Mouse (Mus musculus) midbrain, embryonic 13.5 days (tissue): ENCODE measurements around the gene Gpn2. TPM values are rescaled to one million over a fixed set of nuclear protein-coding genes. Genes with fewer than 3 reads are reported as not detected.

Experiments used
- ATAC-seq: fragments of 200-750 bp; cut with Nextera tagmentation; 2 replicates; pipeline ENCODE4 v1.8.0; 2017; ENCODE audit warnings: mild to moderate bottlenecking, moderate TSS enrichment, moderate library complexity
- H3K27ac ChIP-seq: fragments of 300-500 bp; sonication (generic); 2 replicates; pipeline ENCODE4 v1.5.1; 2015; ENCODE audit warnings: inconsistent platforms, mild to moderate bottlenecking, moderate library complexity
- H3K27me3 ChIP-seq: fragments of 300-500 bp; sonication (generic); 2 replicates; pipeline ENCODE4 v1.6.1; 2015; ENCODE audit warnings: mild to moderate bottlenecking, inconsistent platforms
- H3K36me3 ChIP-seq: fragments of 300-500 bp; sonication (generic); 2 replicates; pipeline ENCODE4 v1.6.1; 2015; ENCODE audit warnings: mild to moderate bottlenecking, inconsistent platforms
- H3K4me1 ChIP-seq: fragments of 300-500 bp; sonication (generic); replicated peaks from 2 replicates; pipeline ENCODE4 v1.6.1; 2015; ENCODE audit warnings: inconsistent platforms
- H3K4me2 ChIP-seq: fragments of 300-500 bp; sonication (generic); replicated peaks from 2 replicates; pipeline ENCODE4 v1.6.1; 2015; ENCODE audit warnings: moderate library complexity, mild to moderate bottlenecking, inconsistent platforms
- H3K4me3 ChIP-seq: fragments of 300-500 bp; sonication (generic); replicated peaks from 2 replicates; pipeline ENCODE4 v1.5.1; 2015; ENCODE audit warnings: mild to moderate bottlenecking, inconsistent platforms
- H3K9ac ChIP-seq: fragments of 300-500 bp; sonication (generic); replicated peaks from 2 replicates; pipeline ENCODE4 v1.6.1; 2015; ENCODE audit warnings: mild to moderate bottlenecking, inconsistent platforms
- H3K9me3 ChIP-seq: fragments of 300-500 bp; sonication (generic); 2 replicates; pipeline ENCODE4 v1.6.1; 2016; ENCODE audit warnings: mild to moderate bottlenecking, inconsistent platforms
- WGBS: fragments of 180-500 bp; shearing (Covaris S2); methylation state at CpG from one replicate; pipeline ENCODE4 v1.1.7; 2015; 5-methylcytosine and 5-hydroxymethylcytosine counted together
- polyA plus RNA-seq: library from polyadenylated mRNA; unstranded; fragments of >200 nt; fragmentation: Nextera tagmentation; extraction: Ambion mirVana; gene quantifications from 2 replicates; pipeline ENCODE4 v1.2.1, GENCODE M21; 2015

The Gpn2 gene
- polyA plus RNA-seq: 20.6 and 23.5 TPM in 2 replicates

DNA sequence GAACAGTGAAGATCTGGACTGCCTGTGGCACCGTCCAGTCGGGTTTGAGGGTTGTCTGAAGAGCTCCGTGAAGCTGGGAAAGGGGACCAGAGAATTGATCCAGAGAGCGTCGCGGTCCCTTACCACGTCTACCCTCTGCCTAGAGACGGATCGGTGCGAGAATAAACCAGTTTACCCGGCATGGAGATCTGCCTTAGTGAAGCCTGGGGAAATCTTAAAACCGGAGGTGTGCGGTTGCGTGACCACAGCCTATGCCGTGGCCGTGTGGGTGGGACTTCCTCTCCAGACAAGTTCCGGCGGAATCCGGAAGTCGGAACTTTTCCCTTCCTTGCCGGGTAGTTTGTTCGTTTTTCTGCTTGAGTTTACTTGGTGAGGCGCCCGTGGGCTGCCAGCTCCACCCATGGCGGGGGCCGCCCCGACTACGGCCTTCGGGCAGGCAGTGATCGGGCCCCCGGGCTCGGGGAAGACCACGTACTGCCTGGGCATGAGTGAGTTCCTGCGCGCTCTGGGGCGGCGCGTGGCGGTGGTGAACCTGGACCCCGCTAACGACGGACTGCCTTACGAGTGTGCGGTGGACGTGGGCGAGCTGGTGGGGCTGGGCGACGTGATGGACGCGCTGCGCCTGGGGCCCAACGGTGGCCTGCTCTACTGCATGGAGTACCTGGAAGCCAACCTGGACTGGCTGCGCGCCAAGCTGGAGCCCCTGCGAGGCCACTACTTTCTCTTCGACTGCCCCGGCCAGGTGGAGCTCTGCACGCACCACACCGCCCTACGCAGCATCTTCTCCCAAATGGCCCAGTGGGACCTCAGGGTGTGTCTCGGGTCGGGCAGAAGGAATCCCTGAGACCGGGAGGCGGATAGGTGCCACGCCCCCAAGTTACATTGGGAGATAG, at the start of gene Gpn2:
Gene Gpn2, plus strand, starts transcription at position 304 of the 893 bp plus-strand sequence.
- 2% methylated on average over 65 of the region's 65 CpGs for WGBS
- Histone ChIP-seq H3K27me3 (no peaks in the 10 kb centered on the region), H3K9ac (peak within 1 kb of the TSS; percentile 86), H3K9me3 (no peaks in the 10 kb centered on the region), H3K36me3 (peaks cover 73% of the 10 kb centered on the region), H3K4me1 (peaks cover 21% of the 10 kb centered on the region), H3K4me2 (peak within 1 kb of the TSS; percentile 100), H3K27ac (peak within 1 kb of the TSS; percentile 85), H3K4me3 (peak within 1 kb of the TSS; percentile 99)
- peak; percentile 94 for ATAC-seq

DNA sequence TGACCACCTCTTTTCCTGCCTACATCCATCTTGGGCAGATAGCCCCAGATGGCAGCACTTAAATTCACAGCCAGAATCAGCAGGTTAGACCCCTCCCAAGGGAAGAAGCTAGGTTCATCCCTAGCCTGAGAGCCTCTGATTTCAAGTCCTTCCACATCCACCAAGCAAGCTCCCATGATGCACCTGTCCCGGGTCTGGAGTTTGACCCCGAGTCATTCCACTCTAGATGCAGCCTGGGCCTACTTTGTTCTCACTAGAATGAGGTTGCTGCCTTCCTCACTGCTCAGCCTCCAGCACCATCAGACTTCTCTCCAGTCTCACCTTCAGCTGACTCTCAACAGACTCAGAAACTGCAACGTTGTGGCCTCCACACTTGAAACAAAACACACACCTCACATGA, 48.1 kb upstream of the Gpn2 start:
- Histone ChIP-seq H3K27ac (no peak overlapping the region), H3K9me3 (no peaks in the 10 kb centered on the region), H3K9ac (no peak overlapping the region), H3K36me3 (peaks cover 96% of the 10 kb centered on the region), H3K4me1 (no peaks in the 10 kb centered on the region), H3K4me3 (no peak overlapping the region), H3K4me2 (no peak overlapping the region), H3K27me3 (no peaks in the 10 kb centered on the region)
- 89% methylated on average over 3 of the region's 3 CpGs for WGBS
- ATAC-seq: no peak

DNA sequence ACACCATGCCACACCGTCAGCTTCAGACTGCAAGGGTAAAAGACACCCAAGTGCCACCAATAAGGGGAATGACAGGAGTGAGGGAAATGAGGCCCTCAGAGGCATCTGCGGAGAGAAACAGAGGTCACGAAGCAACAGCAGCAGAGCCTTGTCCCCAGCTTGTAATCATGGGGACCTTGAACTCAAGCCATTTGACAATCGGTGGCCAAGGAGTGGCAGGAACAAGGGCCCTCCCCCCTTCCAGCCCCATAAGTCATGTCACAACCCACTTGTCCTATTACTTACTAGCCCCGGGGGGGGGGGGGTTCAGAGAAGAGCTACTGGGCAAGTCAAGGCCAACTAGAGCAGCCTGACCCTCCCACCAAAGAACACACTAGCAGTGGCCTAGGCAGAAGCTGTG, 47.5 kb upstream of the Gpn2 start:
- Histone ChIP-seq H3K4me1 (no peaks in the 10 kb centered on the region), H3K27me3 (no peaks in the 10 kb centered on the region), H3K9ac (no peak overlapping the region), H3K4me3 (no peak overlapping the region), H3K36me3 (peaks cover 94% of the 10 kb centered on the region), H3K9me3 (no peaks in the 10 kb centered on the region), H3K27ac (no peak overlapping the region), H3K4me2 (no peak overlapping the region)
- ATAC-seq: no peak
- WGBS: 95% methylated on average over 5 of the region's 5 CpGs

DNA sequence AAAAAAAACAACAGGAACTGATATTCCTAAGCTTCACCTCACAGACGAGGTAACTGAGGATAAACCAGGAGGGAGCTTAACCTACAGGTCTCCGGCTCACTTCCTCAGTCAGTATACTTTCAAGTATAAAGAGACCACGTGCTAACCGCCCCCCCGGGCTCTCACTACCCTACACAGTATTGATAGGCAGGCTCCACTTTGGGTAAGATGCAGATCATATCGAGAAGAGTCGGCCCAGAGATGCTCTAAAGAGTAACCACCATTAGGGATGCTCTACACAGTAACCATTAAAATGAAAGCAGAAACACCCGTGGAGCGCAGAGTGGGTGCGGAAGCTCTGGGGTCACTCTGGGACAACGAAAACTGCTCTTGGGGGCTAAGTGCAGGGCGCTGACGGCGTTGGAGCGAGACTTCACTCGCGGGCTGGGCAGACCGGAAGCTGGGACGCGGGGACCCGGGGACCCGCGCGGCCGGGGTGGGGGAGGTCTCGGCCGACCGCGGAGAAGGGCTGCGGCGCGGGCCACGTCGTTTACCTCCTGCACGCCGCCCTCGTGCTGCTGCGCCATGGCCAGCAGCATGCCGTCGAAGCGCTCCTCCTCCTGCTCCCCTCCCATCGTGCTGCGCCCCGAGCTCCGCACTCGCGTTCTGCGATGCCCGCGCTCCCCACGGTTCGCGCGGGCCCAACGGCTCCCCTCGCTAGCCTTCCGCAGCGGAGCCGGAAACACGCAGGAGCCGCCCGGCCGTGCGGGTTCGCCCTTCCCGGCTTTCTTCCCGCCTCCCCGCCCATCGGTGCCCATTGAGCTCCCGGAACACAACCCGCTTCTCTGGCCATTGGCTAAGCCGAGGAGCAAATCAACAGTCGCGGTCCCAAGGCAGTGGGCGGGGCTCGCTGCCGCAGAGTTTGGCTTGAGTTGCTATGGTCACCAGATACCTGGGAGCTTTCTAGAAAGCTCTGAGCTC, 38.6 kb upstream of the Gpn2 start, which contains the start of gene Nudc:
Gene Nudc, minus strand, starts transcription at position 725 of the 960 bp plus-strand sequence.
- Histone ChIP-seq H3K4me1 (peaks cover 21% of the 10 kb centered on the region), H3K4me2 (peak within 1 kb of the TSS; percentile 82), H3K9ac (peak within 1 kb of the TSS; percentile 91), H3K27me3 (0 out of 2 replicates have a peak, but pooled peaks cover 5% of the 10 kb centered on the region), H3K4me3 (peak within 1 kb of the TSS; percentile 87), H3K27ac (peak within 1 kb of the TSS; percentile 72), H3K36me3 (peaks cover 19% of the 10 kb centered on the region), H3K9me3 (no peaks in the 10 kb centered on the region)
- peak; percentile 99 for ATAC-seq
- under 1% methylated on average over 58 of the region's 77 CpGs for WGBS

DNA sequence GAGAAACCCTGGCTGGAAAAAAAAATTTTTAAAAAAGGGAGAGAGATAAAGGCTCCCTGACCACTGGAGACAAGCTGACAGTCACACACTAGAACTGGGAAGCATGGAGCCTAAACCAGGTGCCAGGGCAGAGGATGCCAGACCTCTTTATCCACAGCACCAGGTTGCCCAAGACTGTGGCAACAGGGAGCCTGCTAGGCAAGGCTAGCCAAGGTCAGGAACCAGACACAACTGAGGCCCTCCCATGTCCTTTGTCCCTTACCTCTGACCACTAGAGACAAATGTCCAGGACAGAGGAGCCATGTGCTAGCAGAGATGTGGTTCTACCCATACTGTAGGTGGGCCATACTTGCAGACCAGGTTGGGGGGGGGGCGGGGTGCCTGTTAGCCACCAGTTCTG, 32.1 kb upstream of the Gpn2 start:
- no peak overlapping the region for H3K9ac ChIP-seq
- peaks cover 10% of the 10 kb centered on the region; the same call in 1 of the 2 replicates for H3K27me3 ChIP-seq
- H3K9me3 ChIP-seq: no peaks in the 10 kb centered on the region
- 94% methylated on average over 1 of the region's 1 CpGs for WGBS
- no peak overlapping the region for H3K4me3 ChIP-seq
- ATAC-seq: no peak
- H3K4me2 ChIP-seq: no peak overlapping the region
- H3K36me3 ChIP-seq: no peaks in the 10 kb centered on the region
- H3K4me1 ChIP-seq: no peaks in the 10 kb centered on the region
- no peak overlapping the region for H3K27ac ChIP-seq

DNA sequence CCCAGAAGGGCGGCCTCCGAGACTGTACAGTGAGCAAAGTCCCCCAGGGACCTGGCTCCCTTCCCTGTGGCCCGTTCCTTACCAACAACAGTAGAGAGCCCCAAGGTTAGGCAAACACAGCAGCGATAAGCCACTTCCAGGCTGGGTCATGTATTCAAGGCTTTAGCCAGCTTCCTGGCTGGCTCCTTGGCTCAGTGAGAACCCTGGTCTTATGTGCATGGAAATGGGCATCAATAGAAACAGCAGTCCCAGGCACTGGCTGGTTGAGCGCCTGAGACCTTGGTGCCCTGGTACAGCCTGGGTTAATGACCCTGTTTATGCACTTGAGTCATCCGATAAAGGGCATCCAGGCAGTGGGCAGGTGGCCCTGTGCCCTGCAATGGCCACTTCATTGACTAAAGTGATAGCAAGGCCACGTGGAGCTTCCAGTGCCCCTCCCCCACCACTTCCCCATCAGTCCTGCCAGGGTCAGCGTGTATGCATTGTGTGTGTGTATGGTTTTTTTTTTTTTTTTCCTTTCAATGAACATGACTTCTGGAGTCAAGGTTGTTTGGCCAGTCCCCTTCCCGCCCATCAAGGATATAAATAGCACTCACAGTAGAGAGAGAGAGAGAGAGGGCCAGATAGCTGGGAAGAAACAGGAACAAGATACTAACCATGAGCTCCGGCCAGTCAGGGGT, 31.3 kb upstream of the Gpn2 start, which contains the start of gene Nr0b2:
Gene Nr0b2, plus strand, starts transcription at position 609 of the 680 bp plus-strand sequence.
- H3K27ac ChIP-seq: no peak within 1 kb of the TSS
- no peak within 1 kb of the TSS for H3K9ac ChIP-seq
- no peak within 1 kb of the TSS for H3K4me2 ChIP-seq
- no peaks in the 10 kb centered on the region for H3K9me3 ChIP-seq
- no peak within 1 kb of the TSS for H3K4me3 ChIP-seq
- H3K36me3 ChIP-seq: no peaks in the 10 kb centered on the region
- peaks cover 10% of the 10 kb centered on the region; the same call in 1 of the 2 replicates for H3K27me3 ChIP-seq
- H3K4me1 ChIP-seq: no peaks in the 10 kb centered on the region
- ATAC-seq: no peak
- WGBS: 79% methylated on average over 10 of the region's 10 CpGs

DNA sequence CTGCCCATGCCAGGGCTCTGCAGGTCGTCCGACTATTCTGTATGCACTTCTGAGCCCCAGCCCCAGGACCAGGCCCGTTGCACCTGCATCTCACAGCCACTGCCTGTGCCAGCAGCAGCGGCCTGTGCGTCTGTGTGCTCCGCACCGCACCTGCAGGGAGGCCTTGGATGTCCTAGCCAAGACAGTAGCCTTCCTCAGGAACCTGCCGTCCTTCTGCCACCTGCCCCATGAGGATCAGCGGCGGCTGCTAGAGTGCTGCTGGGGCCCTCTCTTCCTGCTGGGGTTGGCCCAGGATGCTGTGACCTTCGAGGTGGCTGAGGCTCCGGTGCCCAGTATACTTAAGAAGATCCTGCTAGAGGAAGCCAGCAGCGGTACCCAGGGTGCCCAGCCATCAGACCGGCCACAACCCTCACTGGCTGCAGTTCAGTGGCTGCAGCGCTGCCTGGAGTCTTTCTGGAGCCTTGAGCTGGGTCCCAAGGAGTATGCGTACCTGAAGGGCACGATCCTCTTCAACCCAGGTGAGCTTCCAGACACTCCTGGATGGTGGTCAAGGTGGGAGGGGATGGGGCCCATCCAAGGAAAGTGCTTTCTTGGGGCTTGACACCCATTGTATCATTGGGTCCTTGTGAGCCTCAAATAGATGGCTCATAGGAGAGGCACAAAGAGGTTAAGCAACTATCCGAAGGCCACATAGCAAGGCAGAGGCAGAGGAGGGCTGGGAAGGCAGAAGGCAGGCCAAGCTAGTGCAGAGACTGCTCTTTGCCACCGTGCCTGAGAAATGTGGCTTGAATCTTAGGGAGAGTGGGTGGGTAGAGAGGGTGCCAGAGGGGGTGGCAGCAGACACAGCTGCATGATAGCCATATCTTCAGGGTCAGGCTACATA, 30.5 kb upstream of the Gpn2 start:
- no peak for ATAC-seq
- no peak overlapping the region for H3K27ac ChIP-seq
- 76% methylated on average over 19 of the region's 19 CpGs for WGBS

DNA sequence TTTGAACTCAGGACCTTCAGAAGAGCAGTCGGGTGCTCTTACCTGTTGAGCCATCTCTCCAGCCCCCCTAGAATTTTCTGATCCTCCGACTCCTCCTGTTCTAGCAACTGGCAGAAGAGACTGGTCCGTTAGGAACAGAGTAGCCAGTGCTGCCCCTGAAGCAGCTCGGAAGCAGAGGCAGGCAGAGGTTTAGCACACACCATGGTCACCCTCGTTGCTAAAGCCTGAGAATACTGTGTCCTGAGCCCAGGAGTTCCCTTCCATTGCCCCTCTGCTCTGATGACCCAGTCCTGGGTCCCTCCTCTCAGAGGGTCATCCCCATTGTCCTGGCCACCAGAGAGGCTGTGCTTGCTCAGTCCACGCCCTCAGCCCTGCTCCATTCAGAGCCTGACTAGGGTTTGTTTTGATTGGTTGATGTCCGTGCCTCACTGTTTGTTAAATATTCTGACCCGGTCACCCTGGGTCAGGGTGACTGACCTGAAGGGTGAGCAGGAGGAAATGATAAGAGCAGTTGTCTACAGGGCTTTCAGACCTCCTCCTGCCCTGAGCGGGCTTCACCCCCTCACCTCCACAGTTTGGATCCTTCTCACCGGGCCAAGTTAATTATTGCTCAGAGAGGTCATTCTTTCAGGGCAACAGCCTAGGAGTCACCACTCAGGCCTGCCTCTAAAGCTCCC, 27.0 kb upstream of the Gpn2 start:
- Histone ChIP-seq H3K9ac (no peak overlapping the region), H3K27ac (no peak overlapping the region), H3K9me3 (no peaks in the 10 kb centered on the region), H3K4me2 (no peak overlapping the region), H3K4me3 (no peak overlapping the region), H3K4me1 (no peaks in the 10 kb centered on the region), H3K27me3 (0 out of 2 replicates have a peak, but pooled peaks cover 2% of the 10 kb centered on the region), H3K36me3 (no peaks in the 10 kb centered on the region)
- ATAC-seq: no peak
- 42% methylated on average over 10 of the region's 10 CpGs for WGBS

More for the DNA sequence above, 30.5 kb upstream of the Gpn2 start:
- no peak overlapping the region for H3K4me3 ChIP-seq
- no peaks in the 10 kb centered on the region for H3K9me3 ChIP-seq
- H3K4me2 ChIP-seq: no peak overlapping the region
- peaks cover 10% of the 10 kb centered on the region; the same call in 1 of the 2 replicates for H3K27me3 ChIP-seq
- no peaks in the 10 kb centered on the region for H3K4me1 ChIP-seq
- no peak overlapping the region for H3K9ac ChIP-seq
- H3K36me3 ChIP-seq: no peaks in the 10 kb centered on the region

DNA sequence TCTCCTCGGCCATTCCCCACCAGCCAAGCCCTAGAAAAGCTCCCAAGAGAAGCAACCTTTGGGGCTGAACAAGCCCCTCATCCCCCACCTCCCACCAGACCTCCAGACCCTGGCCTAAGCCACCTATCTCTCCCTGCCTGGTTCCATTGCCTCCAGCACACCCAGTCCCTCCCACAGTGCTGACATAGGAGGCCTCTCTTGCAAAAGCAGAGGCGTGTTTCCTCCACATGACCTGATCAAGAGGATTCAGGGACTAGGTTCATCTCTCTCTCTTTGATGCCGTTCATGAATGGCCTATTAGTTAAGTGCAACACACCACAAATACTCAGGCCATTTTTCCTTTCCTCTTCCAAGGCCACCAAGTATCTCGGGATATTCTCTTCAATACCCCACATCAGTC, 24.3 kb upstream of the Gpn2 start:
- no peak for ATAC-seq
- Histone ChIP-seq H3K9me3 (peaks cover 5% of the 10 kb centered on the region), H3K9ac (no peak overlapping the region), H3K4me2 (no peak overlapping the region), H3K27ac (no peak overlapping the region), H3K4me1 (no peaks in the 10 kb centered on the region), H3K27me3 (no peaks in the 10 kb centered on the region), H3K36me3 (no peaks in the 10 kb centered on the region), H3K4me3 (no peak overlapping the region)
- 78% methylated on average over 4 of the region's 4 CpGs for WGBS

DNA sequence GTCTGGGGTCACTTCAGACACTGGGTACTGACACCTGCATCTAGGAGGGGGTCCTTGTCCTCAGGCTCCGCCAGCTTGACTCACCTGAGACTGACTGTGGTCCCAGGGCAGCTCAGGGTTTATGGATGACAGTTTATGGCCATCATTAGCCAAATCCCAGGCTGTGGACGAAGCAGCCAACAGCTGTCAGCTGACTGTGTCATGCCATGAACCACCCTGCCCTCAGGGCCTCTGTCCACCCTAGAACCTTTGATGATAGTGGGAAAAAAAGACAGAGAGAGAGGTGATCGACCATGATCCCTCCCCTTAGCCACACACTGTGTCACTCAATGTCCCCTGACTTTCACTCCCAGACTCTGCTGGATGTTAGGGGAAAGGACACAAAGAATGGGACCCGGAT, 22.5 kb upstream of the Gpn2 start:
- H3K27me3 ChIP-seq: no peaks in the 10 kb centered on the region
- H3K36me3 ChIP-seq: no peaks in the 10 kb centered on the region
- no peak overlapping the region for H3K9ac ChIP-seq
- H3K4me1 ChIP-seq: no peaks in the 10 kb centered on the region
- H3K4me3 ChIP-seq: no peak overlapping the region
- H3K4me2 ChIP-seq: no peak overlapping the region
- peaks cover 5% of the 10 kb centered on the region for H3K9me3 ChIP-seq
- no peak overlapping the region for H3K27ac ChIP-seq
- WGBS: 81% methylated on average over 4 of the region's 4 CpGs
- no peak for ATAC-seq
